Mouse (Mus musculus): ENCODE measurements around the gene Ranbp9.
A peak's percentile ranks its signal among the peaks of the same experiment; 100 is the strongest.

Gene Ranbp9

DNA sequence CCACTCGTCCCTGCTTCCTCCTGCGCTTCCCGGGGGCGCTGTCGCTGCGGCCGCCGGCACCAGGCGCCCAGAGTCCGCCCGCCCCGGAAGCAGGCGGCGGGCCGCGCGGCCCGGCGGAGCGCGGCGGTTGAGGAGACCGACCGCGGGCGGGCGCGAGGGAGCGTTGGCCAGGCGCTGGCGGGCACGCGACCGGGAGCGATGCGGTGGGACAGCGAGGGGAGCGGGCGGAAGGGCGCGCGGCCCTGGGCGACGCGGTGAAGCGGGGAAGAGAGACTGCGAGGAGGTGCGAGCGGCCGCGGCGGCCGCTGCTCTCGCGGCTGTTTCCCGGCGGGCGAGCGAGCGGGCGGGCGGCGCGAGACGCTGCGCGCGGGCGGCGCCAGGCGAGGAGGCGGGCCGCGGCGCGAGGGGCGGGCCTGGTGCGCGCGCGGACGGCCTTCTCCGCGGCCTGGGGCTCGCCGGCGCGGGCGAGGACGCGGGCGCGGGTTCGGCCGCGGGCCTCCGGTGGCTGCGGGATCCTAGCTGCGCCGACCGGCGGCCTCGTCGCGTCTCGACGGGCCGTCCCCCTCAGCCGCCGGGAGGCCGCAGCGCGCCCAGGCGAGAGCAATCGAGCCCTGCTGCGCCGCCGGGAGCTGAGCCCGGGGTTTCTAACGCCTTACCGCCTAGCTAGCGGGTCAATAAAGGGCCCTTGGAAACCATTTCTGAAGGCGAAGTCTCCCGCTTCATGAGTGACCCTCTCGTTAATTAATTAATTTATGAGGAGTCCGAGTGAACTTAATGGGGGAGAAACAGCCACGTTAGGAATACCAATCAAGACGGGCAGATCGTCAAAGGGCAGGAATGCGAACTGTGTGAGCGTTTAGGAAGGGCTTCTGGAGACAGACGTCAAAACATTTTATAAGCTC, at the start of gene Ranbp9:
TSS of gene Ranbp9 (minus strand) at position 326 of the 902 bp plus-strand sequence.
- peak; percentile 83 to 93 for DNase-seq

DNA sequence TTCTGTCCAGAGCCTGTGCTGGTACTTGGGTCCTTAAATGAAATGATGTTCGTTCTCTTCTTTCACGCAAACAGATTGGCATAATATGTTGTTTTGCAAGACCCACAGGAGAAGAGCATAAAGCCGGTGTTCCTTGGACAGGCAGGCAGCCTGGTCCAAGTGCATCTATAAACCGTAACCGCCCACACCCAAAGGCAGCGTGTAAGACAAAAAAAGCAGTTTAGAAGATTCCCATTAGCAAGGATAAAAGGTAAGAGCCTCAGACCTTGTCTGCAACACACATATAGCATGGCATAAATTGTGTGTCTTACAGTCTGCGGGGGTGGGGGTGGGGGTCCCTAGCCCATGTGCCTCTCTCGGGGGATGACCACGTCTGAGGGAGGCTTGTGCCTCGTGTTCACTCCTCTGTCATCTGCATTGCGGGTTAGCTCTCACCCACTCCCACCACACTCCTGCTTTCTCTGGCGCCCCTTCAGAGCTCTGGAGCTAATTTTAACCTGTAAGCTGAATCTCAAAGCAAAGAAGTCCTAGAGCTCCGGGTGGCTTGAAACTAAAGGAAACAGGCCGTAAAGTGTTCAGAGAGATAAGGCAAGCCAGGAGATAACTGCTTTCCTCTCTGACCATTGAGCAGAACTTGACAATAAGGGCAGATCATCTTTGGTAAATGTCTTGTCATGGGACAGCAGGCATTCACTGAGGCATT, 49.2 kb upstream of the Ranbp9 start:
- no peak for DNase-seq

DNA sequence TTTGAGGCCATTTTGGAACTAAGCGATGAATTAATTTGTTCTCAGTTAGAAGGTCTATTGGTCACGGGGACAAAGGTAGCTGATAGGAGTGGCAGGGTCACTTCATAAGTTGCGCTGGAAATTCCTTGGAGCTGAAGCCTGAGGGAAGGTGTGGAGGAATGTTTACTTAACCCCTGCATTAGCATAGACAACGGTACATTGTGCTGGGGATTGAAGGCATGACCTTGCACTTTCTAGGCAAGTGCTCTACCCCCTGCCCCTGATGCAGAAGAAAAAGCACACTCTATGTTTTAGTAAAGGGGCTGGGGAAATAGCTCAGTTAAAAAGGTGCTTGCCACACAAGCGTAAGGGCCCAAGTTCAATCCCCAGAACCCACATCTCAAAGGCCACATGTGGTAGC, 45.2 kb upstream of the Ranbp9 start:
- DNase-seq: no peak

DNA sequence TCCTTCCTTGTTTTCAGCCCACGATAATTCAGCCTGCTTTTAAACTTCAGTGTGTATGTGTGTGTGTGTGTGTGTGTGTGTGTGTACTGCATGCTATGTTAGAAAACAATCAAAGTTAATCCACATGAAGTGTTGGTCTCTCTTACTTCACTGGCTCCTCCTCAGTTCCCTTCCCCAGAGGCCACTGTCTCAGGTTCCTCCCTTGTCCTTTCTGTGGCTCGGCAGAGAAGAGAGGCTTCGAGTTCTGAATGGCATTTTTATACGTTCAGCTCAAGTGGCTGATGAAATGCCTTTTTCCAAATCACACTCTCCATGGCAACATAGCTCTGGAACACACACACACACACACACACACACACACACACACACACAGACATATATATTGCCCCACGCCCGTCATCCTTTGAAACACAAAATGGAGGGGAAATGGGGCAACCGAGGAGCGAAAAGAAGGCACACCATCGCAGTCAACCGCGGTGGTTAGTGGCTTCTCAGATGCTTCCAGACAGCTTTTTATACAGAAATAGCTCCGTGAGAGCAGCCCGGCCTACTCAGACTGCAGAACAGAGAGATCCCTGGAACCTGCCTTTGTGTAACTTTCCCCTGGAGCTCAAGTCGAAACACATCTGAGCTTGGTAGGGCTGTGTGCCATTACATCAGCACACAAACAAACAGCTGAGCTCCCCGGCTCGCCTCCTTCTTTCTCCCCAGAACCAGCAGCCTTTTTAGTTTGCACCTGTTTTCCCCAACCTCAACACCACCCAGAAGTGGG, 44.5 kb upstream of the Ranbp9 start:
- DNase-seq: peak in 1 of 2 experiments; percentile 28

DNA sequence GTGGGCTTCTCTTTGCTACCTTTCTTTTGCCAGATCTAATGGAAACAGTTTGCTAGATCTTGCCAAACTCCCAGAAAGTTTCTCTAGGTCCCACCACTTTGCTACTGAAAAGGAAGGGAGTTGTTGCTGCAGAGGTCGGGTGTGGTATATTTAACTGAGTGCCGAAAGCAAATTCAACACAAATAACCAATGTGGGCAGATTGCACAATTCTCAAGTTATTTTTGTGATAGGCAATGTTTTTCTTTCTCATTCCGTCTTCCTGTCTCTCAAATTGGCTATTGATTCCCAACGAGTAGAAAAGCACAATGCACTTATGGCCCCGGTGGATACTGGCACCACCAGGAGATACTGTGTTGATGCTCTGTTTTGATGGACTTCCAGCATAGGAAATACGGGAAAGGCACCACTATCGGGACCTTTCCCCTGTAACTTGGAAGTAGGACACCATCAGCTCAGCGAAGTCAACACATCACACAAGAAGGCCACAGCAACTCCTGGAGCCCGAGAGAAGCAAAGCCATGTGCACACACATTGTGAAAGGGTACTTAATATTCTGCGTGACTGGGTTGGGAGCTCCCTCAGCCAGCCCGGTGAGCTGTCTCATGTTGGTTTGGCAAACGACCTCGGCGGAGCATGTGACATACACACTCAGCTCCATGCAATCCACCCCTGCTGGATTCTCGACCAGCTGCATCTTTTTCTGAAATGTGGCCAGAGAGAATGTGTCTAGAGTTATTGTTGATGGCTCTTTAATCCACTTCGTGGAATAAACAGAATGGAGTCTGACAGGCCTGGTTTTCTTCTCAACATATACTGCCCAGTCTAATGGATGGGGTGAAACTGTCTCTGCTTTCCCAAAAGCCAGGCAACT, 43.6 kb upstream of the Ranbp9 start:
- peak; percentile 70 to 84 for DNase-seq

DNA sequence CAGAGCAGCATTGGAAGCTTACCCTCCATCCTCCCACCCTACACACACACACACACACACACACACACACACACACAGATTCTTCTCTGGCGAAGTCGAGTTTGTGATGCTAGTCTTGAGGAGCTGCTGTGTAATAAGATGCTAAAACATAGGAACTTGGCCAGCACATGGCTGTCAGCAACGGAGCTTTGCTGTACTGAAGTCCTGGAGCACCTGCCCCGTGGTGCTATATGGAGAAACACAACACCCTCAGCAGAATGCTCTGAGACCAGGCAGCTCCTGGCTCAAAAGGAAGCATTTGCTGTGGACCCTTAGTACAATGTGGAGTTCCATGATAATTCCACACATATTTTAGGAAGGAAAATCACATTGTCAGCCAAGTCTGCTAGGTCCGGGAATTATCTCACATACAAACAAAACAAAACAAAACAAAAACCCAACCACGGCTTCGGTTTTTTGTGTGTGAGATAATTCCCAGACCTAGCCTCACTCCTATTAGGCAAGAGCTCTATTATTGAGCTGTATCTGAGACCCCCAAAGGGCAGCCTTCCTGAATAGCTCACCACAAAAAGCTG, 42.9 kb upstream of the Ranbp9 start:
- no peak for DNase-seq

DNA sequence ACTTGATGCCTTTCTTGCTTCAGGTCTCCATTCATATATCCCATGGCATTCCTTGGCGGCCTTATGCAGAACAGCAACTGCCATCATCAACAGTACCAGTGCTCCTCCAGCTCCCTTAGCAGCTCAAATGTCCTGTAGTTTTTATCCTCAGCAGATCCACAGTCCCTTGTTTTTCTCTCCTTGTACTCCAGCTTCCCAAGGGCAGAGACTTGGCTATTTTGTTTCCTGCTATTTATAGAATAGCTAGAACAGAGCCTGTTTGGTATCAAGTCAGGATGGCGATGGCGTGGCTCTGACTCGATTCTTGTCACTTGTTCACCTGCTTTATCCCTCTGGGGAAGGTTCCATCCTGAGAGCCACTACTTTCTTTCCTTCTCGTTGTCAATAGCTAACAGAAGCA, 40.9 kb upstream of the Ranbp9 start:
- DNase-seq: no peak

DNA sequence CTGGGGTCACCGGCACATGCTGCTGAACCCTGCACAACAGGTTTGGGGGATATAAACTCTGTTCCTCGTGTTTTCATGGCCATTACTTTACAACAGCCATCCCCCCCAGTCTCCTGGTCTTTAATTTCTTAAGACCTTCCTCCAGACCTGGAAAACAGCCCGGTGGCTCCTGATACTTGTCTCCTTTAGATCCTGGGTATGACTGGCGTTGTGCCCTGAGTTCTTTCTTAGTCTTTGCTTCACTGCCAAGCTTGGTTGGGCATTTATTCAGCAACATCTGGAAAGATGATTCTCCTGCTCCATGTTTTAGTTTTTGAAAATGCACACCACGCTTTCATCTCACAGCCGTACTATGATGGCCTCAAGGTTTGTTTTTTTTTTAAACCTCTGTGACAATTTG, 38.2 kb upstream of the Ranbp9 start:
- no peak for DNase-seq

DNA sequence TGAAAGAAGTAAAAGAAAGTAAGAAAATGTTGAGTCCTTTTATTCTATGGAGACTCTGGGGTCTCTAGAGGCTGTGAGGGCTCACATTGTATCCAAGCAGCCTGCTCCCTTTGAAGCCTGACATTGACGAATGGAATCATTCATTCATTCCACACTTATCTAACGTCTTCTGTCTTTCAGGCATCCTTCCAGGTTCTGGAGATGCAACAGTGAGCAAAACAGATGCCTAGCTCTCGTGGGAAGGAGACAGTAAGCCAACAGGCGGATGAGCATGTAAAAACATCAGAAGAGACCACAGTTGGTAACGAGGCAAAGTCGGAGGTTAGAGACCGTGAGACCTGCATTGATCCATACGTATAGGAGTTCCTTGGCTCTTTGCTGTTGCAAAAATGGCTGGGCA, 36.3 kb upstream of the Ranbp9 start:
- no peak for DNase-seq

DNA sequence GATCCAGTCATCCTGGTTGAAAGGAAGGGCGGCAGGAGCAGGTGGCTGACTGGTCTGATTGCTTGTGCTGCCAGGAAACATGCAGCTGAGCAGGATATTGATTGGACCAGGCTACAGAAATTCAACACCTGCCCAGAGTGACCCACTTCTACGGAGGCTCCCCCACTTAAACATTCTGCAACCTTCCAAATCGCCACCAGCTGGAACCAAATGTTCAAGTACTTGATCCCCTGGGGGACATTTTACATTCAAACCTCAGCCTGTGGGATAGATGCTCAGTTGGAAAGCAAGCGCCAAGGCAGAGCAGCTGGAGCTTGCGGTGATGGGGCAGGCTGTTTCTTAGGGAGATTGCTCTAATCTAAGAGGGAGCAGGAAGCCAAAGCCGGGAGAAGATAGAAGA, 35.8 kb upstream of the Ranbp9 start:
- DNase-seq: no peak

DNA sequence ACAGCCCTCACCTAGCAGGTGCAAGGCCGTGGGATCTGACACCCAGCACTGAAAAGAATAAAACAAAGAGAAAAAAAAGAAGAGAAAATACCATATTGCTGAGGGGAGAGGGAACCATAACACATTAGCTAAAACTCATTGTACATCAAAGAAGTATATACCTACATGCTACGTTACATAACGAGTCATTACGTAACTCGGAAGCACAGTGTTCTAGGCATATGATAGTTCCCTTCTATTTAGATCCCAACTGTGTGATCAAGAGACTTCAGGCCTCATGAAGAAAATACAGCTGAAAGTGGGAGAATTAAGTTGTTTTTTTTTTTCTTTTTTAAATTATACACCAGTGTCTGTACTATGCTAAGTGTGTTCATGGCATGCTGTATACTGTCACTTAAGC, 35.0 kb upstream of the Ranbp9 start:
- DNase-seq: no peak

DNA sequence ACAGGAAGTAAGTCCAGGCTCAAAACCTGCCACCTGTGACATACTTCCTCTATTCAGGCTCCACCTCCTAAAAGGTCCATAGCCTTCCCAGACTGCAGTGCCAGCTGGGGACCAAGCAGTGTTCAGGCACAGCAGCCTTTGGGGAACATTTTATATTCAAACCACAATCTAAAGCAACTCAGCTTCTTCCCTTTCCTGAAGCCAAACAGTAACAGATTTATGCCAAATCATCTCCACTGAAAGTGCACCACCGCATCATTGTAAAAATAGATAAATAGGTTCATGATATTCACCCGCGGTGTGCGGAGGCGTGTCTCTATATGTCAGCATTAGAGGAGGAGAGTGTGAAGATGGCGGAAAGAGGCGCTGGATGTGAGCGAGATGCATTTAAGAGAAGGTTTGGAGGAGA, 33.9 kb upstream of the Ranbp9 start:
- no peak for DNase-seq

DNA sequence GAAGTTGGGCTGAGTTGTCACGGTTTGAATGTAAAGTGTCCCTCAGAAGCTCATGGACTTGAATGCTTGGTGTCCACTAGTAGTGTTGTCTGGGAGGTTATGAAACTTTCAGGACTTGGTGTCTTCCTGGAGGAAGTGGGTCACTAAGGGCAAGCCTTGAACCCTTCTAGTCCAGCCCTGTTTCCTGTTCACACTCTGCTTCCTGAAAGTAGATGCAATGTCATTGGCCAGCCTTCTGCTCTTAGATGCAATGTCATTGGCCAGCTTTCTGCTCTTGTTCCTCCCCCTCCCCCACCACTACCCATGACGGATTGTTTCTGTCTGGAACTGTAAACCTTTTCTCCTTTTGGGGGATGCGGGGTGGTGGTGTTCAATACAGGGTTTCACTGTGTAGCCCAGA, 31.7 kb upstream of the Ranbp9 start:
- DNase-seq: no peak

DNA sequence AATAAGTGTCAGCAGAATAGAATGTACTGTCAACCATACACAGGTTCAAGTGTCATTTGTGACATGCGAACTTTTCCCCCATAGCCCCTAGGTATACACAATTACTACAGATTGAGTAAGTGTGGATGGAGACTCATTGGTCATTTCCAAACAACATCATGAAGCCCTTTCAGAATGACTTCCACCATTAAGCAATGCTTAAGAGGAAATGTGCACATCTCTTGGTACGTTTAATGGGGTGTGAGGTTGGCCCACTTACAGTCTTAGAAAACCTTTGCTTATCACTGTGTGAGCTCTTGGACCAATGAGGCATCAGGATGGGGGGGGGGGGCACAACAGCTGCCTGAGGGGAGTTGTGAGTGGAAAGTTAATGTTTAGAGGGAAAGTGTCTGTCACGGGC, 24.7 kb upstream of the Ranbp9 start:
- DNase-seq: no peak

DNA sequence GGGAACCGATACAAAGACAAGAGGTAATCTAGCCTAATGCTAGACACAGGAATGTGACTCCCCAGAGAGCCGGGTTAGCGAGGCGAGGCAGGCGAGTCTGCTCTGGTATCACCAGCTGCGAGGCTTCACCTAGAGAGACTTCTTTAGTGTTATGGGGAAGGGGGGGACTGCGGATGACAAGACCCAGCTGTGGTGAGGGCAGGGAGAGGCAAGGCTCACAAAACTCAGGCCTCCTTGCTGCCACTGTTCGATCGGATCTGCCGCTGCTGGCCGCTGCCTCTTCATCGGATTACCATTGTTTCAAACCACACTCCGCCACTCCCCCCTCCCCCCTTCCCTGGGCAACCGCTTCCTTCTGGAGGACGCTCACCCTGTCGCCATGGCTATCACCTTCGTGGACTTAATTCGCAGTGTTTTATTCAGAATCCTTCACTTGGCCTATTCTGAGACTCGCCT, 22.3 kb upstream of the Ranbp9 start:
- peak; percentile 77 to 89 for DNase-seq

DNA sequence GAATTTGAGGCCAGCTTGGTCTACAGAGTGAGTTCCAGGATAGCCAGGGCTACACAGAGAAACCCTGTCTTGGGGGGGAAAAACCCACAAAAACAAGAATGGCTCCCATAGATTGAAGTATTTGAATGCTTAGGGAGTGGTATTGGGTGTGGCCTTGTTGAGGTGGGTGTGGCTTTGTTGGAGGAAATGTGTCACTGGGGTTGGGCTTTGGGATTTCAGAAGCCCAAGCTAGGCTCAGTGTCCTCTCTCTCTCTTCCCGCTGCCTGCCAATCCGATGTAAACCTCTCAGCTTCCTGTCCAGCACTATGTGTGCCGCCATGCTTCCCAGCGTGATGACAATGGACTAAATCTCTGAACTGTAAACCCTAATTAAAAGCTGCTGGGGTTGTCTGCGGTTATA, 20.5 kb upstream of the Ranbp9 start:
- DNase-seq: no peak

DNA sequence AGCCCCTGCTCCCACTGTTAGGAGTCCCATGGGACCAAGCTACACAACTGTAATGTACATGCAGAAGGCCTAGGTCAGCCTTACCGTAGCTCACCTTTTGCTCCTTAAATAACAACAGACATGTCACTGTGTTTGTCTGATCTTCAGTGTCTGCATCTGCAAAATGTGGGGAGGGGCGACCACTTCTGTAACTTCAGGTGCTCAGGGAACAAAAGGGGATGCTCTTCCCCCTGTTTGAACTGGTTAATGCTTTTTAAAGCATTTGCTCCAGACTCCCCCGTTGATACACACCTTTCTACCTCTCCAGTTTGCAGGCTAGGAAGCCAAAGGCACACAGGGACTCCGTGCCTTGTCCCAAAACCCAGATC, 19.4 kb upstream of the Ranbp9 start:
- DNase-seq: no peak

DNA sequence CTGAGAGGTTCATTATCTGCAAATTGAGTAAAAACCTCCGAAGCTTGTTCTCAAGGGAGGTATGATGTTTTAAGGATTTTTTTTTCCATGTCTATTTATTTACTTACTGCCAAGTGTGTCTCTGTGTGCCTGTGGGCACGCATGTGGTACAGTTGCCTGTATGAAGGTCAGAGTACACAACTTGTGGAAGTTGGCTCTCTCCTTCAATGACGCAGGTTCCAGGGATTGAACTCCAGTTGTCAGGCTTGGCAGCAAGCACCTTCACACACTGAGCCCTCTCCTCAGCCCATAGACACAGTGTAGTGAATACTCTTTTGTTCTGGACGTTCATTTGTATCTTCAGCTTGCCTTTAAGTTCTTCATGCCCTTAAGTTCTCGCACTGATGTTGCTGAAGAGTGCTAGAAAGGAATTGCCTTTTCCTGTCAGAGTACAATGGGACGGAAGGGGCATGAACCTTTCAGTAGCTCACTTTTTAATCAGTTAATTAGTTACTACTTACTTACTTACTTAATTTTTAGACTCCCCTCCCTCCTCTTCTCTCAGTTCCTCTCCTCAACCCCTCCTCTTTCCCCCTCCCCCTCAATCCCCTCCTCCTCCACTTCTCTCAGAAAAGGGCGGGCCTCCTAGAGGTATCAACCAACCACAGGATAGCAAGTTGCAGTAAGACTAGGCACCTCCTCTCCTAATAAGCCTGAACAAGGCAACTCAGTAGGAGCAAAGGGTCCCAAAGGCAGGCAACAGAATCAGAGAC, 18.8 kb upstream of the Ranbp9 start:
- DNase-seq: no peak

DNA sequence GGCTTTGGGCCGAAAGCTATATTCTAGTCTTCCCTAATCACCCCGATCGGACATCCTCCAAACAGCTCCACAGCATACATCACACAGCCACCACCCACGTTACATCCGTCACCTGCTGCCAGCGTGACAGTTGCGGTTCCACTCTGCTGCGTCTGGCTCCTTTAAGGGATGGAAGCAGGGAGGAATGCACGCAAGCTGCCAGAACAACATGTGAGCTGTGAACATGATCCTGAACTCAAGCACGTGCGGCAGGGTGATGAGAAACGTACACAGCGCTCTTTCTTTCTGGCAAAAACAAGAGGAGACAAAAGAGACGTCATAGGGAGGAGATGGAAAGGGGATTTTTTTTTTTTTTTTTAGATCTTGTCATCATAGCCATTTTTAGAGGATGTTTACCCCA, 17.8 kb upstream of the Ranbp9 start:
- peak in 1 of 2 experiments; percentile 33 for DNase-seq

DNA sequence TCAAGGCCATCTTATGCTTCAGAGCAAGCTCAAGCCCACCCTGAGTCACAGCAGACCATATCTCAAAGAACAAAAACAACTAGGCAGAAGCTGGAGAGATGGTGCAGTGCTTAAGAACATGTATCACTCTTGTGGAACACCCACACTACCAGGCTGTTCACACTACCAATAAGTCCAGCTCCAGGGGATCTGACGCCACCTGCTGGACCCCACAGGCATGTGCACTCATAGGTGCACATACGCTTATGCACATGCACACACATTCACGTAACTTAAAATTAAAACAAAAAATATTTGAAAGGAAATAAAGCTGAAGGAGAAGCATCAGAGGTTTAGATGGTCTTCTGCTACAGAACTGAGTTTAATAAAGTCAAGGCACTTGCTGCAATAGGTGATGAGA, 16.7 kb upstream of the Ranbp9 start:
- DNase-seq: no peak

DNA sequence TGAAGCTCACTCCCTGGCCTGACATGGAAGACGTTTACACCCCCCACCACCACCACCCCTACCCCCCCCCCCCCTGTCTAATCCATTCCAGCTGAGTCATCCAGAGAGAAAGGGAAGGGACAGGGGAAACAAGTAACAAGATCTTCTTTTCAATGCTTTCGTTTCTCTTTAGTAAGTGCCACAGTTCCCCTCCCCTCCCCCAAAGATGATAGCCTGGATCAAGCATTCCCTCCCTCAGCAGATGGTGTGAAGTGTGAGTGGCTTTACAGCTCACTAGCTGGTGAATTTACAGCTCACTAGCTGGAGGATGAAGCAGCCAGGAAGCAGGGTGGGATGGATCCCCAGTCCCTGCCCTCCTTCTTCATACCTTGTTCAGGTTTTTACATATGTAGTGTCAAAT, 15.6 kb upstream of the Ranbp9 start:
- no peak for DNase-seq

Data from lung, postnatal 4 days (tissue).